Mouse (Mus musculus) c-Kit-positive CD71-positive TER-119-negative erythroid progenitor cells, embryonic 14.5 days (primary cell): ENCODE results near the gene Kcnq1.

Experiments
- DNase-seq: peaks from one replicate; pipeline ENCODE4 v3.0.0-alpha.2; 2013; ENCODE audit warnings: low read depth

The Kcnq1 gene

GRCm38 (mm10) chr7:143318512-143318911 lies 212.3 kb downstream of the Kcnq1 start:
- no peak for DNase-seq

GRCm38 (mm10) chr7:143320367-143320766 lies 214.2 kb downstream of the Kcnq1 start:
- no peak for DNase-seq

GRCm38 (mm10) chr7:143325051-143325450 lies 218.9 kb downstream of the Kcnq1 start:
- no peak for DNase-seq

GRCm38 (mm10) chr7:143328185-143328915 lies 222.2 kb downstream of the Kcnq1 start:
- no peak for DNase-seq

- no peak for DNase-seq
Measured at GRCm38 (mm10) chr7:143329110-143329810, 223.1 kb downstream of the Kcnq1 start.

- no peak for DNase-seq
Measured at GRCm38 (mm10) chr7:143333040-143333439, 226.9 kb downstream of the Kcnq1 start.

- no peak for DNase-seq
Measured at GRCm38 (mm10) chr7:143333604-143334003, 227.4 kb downstream of the Kcnq1 start.

GRCm38 (mm10) chr7:143338690-143339089 lies 232.5 kb downstream of the Kcnq1 start:
- DNase-seq: no peak

GRCm38 (mm10) chr7:143340601-143341281 lies 234.6 kb downstream of the Kcnq1 start:
- no peak for DNase-seq

- DNase-seq: no peak
Measured at GRCm38 (mm10) chr7:143341301-143341980, 235.3 kb downstream of the Kcnq1 start.

- no peak for DNase-seq
Measured at GRCm38 (mm10) chr7:143343781-143344306, 237.7 kb downstream of the Kcnq1 start.

GRCm38 (mm10) chr7:143349287-143349686 lies 243.1 kb downstream of the Kcnq1 start:
- DNase-seq: no peak

GRCm38 (mm10) chr7:143349848-143350247 lies 243.7 kb downstream of the Kcnq1 start:
- DNase-seq: no peak

GRCm38 (mm10) chr7:143355831-143356230 lies 249.7 kb downstream of the Kcnq1 start:
- DNase-seq: no peak

GRCm38 (mm10) chr7:143357109-143357508 lies 250.9 kb downstream of the Kcnq1 start:
- no peak for DNase-seq

- no peak for DNase-seq
Measured at GRCm38 (mm10) chr7:143357831-143358230, 251.7 kb downstream of the Kcnq1 start.

GRCm38 (mm10) chr7:143359762-143360161 lies 253.6 kb downstream of the Kcnq1 start:
- DNase-seq: no peak

- no peak for DNase-seq
Measured at GRCm38 (mm10) chr7:143360776-143361175, 254.6 kb downstream of the Kcnq1 start.

- no peak for DNase-seq
Measured at GRCm38 (mm10) chr7:143364092-143364832, 258.1 kb downstream of the Kcnq1 start.

GRCm38 (mm10) chr7:143364969-143365839 lies 259.0 kb downstream of the Kcnq1 start:
- DNase-seq: no peak
